Mouse (Mus musculus) liver, adult 2 months (tissue): ENCODE measurements around the gene Copa. TPM values are rescaled to one million over a fixed set of nuclear protein-coding genes. Genes with fewer than 3 reads are reported as not detected.

Source experiments
- DNase-seq: peaks from one replicate; pipeline ENCODE4 v3.0.0-alpha.2; 2011; ENCODE audit warnings: low read depth, low spot score; ENCODE audit errors: extremely low read depth
- H3K27ac ChIP-seq: fragments of 200-500 bp; replicated peaks from 2 replicates; pipeline ENCODE4 v1.5.1; 2012; ENCODE audit warnings: low read depth, mild to moderate bottlenecking, control low read depth, inconsistent platforms, low read length; ENCODE audit not compliant: insufficient read depth
- H3K27me3 ChIP-seq: fragments of 200-500 bp; 2 replicates; pipeline ENCODE4 v1.6.1; 2012; ENCODE audit warnings: mild to moderate bottlenecking, moderate library complexity, low read length, inconsistent platforms; ENCODE audit not compliant: control insufficient read depth, insufficient read depth
- H3K36me3 ChIP-seq: fragments of 200-500 bp; 2 replicates; pipeline ENCODE4 v1.6.1; 2012; ENCODE audit warnings: low read length, inconsistent platforms; ENCODE audit not compliant: control insufficient read depth, insufficient read depth
- H3K4me1 ChIP-seq: fragments of 200-500 bp; 2 replicates; pipeline ENCODE4 v1.6.1; 2011; ENCODE audit warnings: low read length; ENCODE audit not compliant: control insufficient read depth, insufficient read depth
- H3K4me3 ChIP-seq: fragments of 200-500 bp; 2 replicates; pipeline ENCODE4 v1.5.1; 2011; ENCODE audit warnings: low read depth, mild to moderate bottlenecking, control low read depth, low read length, moderate library complexity; ENCODE audit not compliant: insufficient read depth
- H3K79me2 ChIP-seq: fragments of 200-500 bp; 2 replicates; pipeline ENCODE4 v1.6.1; 2012; ENCODE audit warnings: inconsistent platforms, mild to moderate bottlenecking, low read length, moderate library complexity; ENCODE audit not compliant: control insufficient read depth, insufficient read depth
- H3K9ac ChIP-seq: fragments of 200-500 bp; 2 replicates; pipeline ENCODE4 v1.6.1; 2012; ENCODE audit warnings: low read depth, mild to moderate bottlenecking, control low read depth, inconsistent platforms, low read length
- CTCF ChIP-seq: fragments of 200-500 bp; IDR thresholded peaks from 2 replicates; pipeline ENCODE4 v1.5.1; 2011; ENCODE audit warnings: low read depth, low read length, control low read depth
- POLR2A ChIP-seq: fragments of 200-500 bp; IDR thresholded peaks from 2 replicates; pipeline ENCODE4 v1.6.1; 2011; ENCODE audit warnings: low read length, control low read depth; ENCODE audit not compliant: insufficient read depth; ENCODE audit errors: extremely low read depth
- WGBS: fragments of 180-500 bp; shearing (Covaris S2); methylation state at CpG from one replicate; pipeline ENCODE4 v1.1.7; 2018; 5-methylcytosine and 5-hydroxymethylcytosine counted together
- polyA plus RNA-seq: library from polyadenylated mRNA; depleted of rRNA; stranded (reverse); fragments of >200 nt; gene quantifications from 2 replicates; pipeline ENCODE4 v1.2.3, GENCODE M21; 2012
- total RNA-seq: library from RNA; depleted of rRNA; stranded (reverse); fragments of >200 nt; gene quantifications from 2 replicates; pipeline ENCODE4 v1.2.3, GENCODE M21; 2014

Copa gene
- total and polyA plus RNA-seq, 2 experiments: 31.7 to 108 TPM

DNA sequence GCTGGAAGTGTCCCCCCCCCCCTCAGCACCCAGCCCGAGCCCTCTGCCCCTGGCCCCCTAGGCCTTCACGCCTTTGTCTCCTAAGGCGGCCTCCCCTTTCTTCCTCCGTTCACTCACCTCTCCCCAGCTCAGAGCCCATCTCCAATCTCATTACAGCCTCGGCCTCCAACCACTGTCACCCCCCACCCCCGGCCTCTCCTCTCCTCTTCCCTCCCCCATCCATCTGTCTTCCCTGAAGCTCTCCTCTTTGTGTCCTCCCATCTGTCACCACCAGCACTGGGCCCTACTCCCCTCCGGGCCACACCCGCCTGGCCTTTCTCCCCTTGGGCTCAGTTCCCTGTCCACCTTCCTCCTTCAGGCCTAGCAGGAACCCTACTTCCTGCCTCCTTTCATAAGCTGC lies 21.1 kb upstream of the Copa start:
- 72% methylated on average over 8 of the region's 8 CpGs for WGBS
- Histone ChIP-seq H3K4me1 (no peaks in the 10 kb centered on the region; the same call in 1 of the 2 replicates), H3K79me2 (no peaks in the 10 kb centered on the region), H3K36me3 (peaks cover 6% of the 10 kb centered on the region; the same call in 1 of the 2 replicates), H3K9ac (no peak overlapping the region), H3K27me3 (no peaks in the 10 kb centered on the region; the same call in 1 of the 2 replicates), H3K27ac (no peak overlapping the region), H3K4me3 (no peak overlapping the region)
- no peak for DNase-seq
- no peak for TF ChIP-seq POLR2A
- TF ChIP-seq CTCF: no peak

DNA sequence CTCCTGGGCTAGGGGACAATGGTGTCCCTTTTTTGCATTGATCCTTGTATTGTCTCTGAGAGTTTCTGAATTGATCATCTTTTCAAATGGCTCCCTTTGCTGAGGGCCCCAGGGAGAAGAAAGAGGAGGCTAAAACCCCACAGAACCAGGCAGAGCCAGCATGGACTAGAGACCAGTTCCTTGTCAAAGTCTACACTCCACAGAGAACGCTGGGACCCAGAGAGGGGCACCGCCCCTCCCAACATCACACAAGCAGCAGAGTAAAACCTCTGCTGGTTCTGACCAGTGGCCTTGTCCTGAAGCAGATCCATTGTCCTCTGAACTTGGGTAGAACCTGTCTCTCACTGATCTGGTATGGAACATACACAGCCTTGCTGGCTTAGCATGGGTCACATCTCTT lies 20.2 kb upstream of the Copa start:
- 87% methylated on average over 2 of the region's 2 CpGs for WGBS
- no peaks in the 10 kb centered on the region for H3K79me2 ChIP-seq
- H3K36me3 ChIP-seq: peaks cover 12% of the 10 kb centered on the region; the same call in 1 of the 2 replicates
- DNase-seq: no peak
- no peak overlapping the region for H3K9ac ChIP-seq
- no peak overlapping the region for H3K4me3 ChIP-seq
- no peaks in the 10 kb centered on the region; the same call in 1 of the 2 replicates for H3K4me1 ChIP-seq
- H3K27me3 ChIP-seq: no peaks in the 10 kb centered on the region; the same call in 1 of the 2 replicates
- no peak overlapping the region for H3K27ac ChIP-seq
- no peak for TF ChIP-seq POLR2A
- TF ChIP-seq CTCF: no peak

DNA sequence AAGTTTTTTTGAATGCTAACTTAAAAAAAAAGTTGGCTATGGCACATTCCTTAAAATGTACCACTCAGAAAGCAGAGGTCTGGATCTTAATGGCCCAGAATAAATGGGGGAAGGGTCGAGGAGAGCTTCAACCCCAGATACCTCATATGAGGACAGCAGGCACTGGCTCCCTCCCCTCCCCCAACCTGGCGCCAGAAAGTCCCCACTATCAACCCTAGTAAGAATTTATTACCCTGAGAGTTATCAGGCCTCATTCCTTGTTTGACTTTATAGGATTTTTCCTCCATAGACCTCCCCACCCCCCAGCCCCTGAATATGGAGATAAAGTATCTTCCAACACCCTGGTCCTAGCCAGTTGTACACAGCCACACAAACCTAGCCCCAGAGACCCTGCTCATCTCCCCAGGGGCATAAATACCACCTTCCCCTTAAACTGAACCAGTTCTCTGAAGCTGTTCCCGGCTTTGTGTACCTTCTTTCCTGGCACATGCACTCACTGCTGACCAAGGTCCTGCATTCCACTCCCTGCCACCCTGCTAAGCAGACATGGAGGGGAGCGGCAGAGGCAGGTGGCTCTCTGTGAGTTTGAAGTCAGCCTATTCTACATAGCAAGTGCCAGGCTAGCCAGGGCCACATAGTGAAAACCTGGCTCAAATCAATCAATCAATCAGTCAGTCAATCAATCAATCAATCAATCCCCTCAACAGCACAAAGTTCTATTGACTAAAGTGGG lies 18.9 kb upstream of the Copa start:
- TF ChIP-seq CTCF (no peak), POLR2A (no peak)
- Histone ChIP-seq H3K9ac (no peak overlapping the region), H3K4me3 (no peak overlapping the region), H3K27ac (no peak overlapping the region), H3K36me3 (peaks cover 18% of the 10 kb centered on the region), H3K4me1 (no peaks in the 10 kb centered on the region; the same call in 1 of the 2 replicates), H3K79me2 (no peaks in the 10 kb centered on the region), H3K27me3 (no peaks in the 10 kb centered on the region; the same call in 1 of the 2 replicates)
- WGBS: 45% methylated on average over 4 of the region's 4 CpGs
- no peak for DNase-seq

DNA sequence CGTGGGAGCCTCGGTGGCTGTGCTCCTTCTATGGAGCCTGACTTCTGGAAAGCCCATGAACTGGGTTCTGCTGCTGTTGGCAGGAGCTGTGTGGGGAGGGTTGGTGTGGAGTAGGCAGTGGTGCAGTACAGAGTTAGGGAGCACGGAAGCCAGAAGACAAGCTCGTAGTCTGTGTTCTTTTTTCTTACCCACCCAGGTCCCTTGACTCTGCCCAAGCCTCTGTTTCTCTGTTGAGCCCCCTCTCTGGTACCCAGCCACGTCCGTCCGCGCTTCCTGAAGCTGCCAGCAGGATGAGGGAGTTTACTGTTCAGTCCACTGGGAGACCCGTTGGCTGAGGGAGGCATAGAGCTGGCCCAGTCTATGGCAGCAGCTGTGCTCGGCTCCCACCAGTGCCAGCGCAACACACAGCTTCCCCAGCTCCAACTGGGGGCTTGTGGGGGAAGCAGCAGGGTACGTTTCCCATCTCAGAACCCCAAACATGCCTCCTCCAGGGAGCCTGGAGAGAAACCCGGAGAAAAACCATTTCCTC lies 17.7 kb upstream of the Copa start:
- DNase-seq: no peak
- no peaks in the 10 kb centered on the region; the same call in 1 of the 2 replicates for H3K27me3 ChIP-seq
- TF ChIP-seq POLR2A (no peak), CTCF (no peak)
- no peak overlapping the region for H3K4me3 ChIP-seq
- WGBS: 86% methylated on average over 13 of the region's 13 CpGs
- H3K36me3 ChIP-seq: peaks cover 30% of the 10 kb centered on the region
- H3K4me1 ChIP-seq: no peaks in the 10 kb centered on the region; the same call in 1 of the 2 replicates
- no peak overlapping the region for H3K9ac ChIP-seq
- no peak overlapping the region for H3K27ac ChIP-seq
- no peaks in the 10 kb centered on the region for H3K79me2 ChIP-seq

DNA sequence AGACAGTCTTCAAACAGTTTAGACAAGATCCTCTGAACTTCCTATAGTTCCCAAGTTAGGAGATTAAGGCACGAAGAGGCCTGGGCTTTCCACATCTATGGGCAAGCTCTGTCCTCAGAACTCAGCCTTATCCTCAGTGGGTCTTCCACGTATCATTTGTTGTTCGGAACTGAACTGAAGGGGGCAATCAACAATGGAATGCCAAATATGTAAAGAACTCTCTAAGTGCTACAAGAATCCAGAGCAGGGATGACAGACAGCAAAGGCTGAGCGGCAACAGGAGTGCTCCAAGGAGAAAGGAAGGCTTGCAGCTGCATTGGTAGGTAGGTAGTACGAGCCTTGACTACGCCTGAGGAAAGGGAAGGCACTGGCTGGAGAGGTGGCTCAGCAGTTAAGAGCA lies 12.1 kb upstream of the Copa start:
- H3K27ac ChIP-seq: no peak overlapping the region
- no peaks in the 10 kb centered on the region for H3K79me2 ChIP-seq
- H3K4me1 ChIP-seq: no peaks in the 10 kb centered on the region
- TF ChIP-seq POLR2A: no peak
- no peak for TF ChIP-seq CTCF
- no peak overlapping the region for H3K9ac ChIP-seq
- WGBS: 93% methylated on average over 6 of the region's 6 CpGs
- no peak for DNase-seq
- H3K36me3 ChIP-seq: peaks cover 56% of the 10 kb centered on the region
- H3K27me3 ChIP-seq: no peaks in the 10 kb centered on the region
- H3K4me3 ChIP-seq: no peak overlapping the region

DNA sequence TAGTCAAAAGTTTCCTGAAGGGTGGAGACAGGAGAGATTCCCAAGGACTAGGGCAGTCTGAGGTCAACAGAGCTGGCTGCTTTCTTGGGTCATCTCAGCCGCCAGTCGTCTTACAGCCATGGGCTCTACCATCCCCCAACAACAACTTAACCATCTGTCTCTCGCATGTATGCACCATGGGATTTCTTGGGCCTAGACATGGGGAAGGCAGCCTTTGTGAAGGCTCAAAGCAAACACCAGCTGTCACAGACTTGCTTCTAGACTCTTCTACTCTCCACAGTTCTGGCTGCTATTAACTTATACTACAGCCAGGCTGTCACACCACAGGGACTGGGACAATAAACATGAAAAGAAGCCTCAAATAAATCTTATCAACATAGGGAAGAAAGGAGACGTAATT lies 10.8 kb upstream of the Copa start:
- Histone ChIP-seq H3K4me3 (no peak overlapping the region), H3K9ac (no peak overlapping the region), H3K79me2 (no peaks in the 10 kb centered on the region), H3K4me1 (no peaks in the 10 kb centered on the region), H3K27ac (no peak overlapping the region), H3K27me3 (no peaks in the 10 kb centered on the region), H3K36me3 (peaks cover 61% of the 10 kb centered on the region)
- 87% methylated on average over 4 of the region's 4 CpGs for WGBS
- DNase-seq: no peak
- TF ChIP-seq CTCF: no peak
